Mouse (Mus musculus): ENCODE measurements at regions not wholly inside any gene's neighbourhood (a gene's known extent, or its start where the extent isn't known, plus 50 kb on each side); places are given as distances from the start of the nearest gene placed in this dataset.

DNA sequence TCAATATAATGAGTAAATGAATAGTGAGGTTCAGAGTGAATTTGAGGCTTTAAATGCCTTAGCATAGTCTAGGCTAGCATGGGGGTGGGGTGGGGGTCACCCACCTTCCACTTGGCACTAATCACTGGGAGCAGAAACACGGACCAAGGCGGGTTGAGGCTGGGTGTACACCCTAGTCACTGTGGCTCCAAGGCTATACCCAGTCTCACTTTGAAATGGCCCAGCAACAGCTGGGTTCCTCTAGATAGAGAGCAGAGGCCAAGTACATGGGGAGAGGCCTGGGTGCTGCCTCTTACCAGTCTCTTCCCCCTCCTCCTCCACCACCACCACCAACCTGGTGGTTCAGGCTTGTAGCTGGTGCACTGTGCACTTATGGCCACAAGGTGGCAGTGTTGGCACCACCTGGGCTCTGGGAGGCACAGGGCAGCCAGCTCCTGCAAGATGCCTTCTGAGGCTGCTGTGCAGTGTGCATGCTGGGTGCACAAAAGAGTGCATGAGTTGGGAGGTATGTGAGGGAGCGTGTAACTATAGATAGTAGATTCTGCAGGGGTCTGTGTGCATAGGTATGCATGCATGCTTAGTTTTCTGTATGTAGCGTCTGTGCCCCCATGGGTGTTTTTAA is 85.6 kb upstream of the Mvb12b start:
- H3K4me3 ChIP-seq (replicated peaks; ENCODE audit: low read length), result no peak overlapping the region
- peaks cover 27% of the 10 kb centered on the region for H3K4me1 ChIP-seq (replicated peaks; ENCODE audit: low read depth, low read length)
- peaks cover 32% of the 10 kb centered on the region for H3K27me3 ChIP-seq (ENCODE audit: insufficient read depth, low read length)
- TF ChIP-seq CTCF (conservative IDR thresholded peaks at IDR 0.05; ENCODE audit: low read length) (peak; percentile 95), NANOG (IDR thresholded peaks at IDR 0.05; ENCODE audit: borderline replicate concordance, low read length) (no peak)
- H3K36me3 ChIP-seq (ENCODE audit: insufficient read depth, low read length), result no peaks in the 10 kb centered on the region
- H3K9me3 ChIP-seq (ENCODE audit: low read length), result peaks cover 5% of the 10 kb centered on the region; the same call in 1 of the 2 replicates

DNA sequence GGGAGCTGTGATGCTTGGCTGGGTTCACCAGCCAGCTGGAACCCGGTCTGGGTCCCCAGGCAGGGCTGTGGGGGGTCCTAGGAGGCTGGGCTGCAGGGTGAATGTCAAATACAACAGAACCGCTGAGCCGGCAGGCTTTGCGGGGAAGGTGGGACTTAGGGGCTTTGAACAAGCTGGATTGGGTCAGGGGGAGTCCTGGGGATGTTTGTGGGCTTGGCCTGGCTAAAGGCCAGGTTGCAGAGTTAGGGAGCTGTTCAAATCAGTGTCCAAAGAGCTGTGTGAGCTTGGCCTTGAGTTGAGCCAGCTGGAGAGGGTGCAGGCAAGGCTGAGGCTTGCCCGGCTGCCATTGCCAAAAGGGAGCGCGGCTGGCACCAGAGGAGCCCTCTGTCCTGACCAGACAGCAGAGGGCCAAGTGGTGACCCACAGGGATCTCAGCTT is 79.3 kb upstream of the Mvb12b start:
- Histone ChIP-seq H3K36me3 (ENCODE audit: insufficient read depth, low read length) (no peaks in the 10 kb centered on the region), H3K4me1 (replicated peaks; ENCODE audit: low read depth, low read length) (peaks cover 14% of the 10 kb centered on the region), H3K27me3 (ENCODE audit: insufficient read depth, low read length) (peaks cover 44% of the 10 kb centered on the region), H3K4me3 (replicated peaks; ENCODE audit: low read length) (peak overlapping the region; percentile 51), H3K9me3 (ENCODE audit: low read length) (peaks cover 5% of the 10 kb centered on the region; the same call in 1 of the 2 replicates)
- TF ChIP-seq POU5F1 (IDR thresholded peaks at IDR 0.05; ENCODE audit: borderline replicate concordance, low read length) (no peak), NANOG (IDR thresholded peaks at IDR 0.05; ENCODE audit: borderline replicate concordance, low read length) (no peak), CTCF (conservative IDR thresholded peaks at IDR 0.05; ENCODE audit: low read length) (no peak)

DNA sequence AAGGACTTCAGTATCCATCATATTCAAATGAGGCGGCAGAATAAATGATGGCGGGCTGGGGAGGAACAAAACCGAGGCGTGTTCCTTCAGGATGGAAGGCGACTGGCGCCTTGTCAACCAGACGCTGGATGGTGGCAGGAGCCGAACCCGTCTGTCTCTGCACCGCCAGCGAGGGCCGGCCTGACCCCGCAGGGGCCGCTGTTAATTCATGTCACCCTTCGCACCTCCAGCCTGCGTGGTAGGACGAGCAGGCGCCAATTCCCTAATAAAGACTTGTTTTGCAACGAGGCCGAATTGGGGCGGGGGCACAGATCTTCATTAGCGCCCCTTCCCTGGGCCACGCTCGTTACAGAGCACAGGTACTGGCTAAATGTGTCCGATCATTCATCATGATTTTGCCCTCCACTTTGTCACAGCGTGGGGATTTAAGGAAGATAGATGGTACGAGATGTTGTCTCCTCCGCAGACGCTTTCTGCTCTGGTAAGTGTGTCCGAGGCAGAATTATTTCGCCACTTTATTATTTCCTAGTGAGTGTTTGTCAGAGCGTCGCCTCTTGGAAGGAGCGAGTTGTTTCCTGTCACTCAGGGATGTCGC is 78.7 kb upstream of the Mvb12b start:
- peaks cover 41% of the 10 kb centered on the region for H3K27me3 ChIP-seq (ENCODE audit: insufficient read depth, low read length)
- peaks cover 14% of the 10 kb centered on the region for H3K4me1 ChIP-seq (replicated peaks; ENCODE audit: low read depth, low read length)
- H3K4me3 ChIP-seq (replicated peaks; ENCODE audit: low read length), result peak overlapping the region; percentile 51
- peaks cover 5% of the 10 kb centered on the region; the same call in 1 of the 2 replicates for H3K9me3 ChIP-seq (ENCODE audit: low read length)
- TF ChIP-seq NANOG (IDR thresholded peaks at IDR 0.05; ENCODE audit: borderline replicate concordance, low read length), result no peak
- H3K36me3 ChIP-seq (ENCODE audit: insufficient read depth, low read length), result no peaks in the 10 kb centered on the region

DNA sequence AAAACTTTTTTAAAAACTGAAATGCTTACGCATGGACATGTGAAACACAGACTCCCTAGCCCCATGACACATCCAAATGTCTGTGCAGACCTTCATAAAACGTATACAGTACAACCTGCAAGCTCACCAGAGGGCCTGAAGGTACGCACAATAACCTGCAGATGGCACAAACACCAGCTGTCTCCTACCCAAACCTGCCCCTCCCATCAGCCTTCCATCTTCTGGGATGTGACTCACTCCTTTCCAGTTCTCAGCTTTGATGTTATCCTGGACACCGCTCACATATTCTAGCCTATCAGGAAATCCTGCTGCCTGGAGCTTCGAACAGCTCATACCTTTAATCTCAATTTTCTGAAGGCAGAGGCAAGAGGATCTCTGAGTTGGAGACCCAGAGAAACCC is 76.3 kb upstream of the Mvb12b start:
- Histone ChIP-seq H3K27me3 (ENCODE audit: insufficient read depth, low read length) (peaks cover 41% of the 10 kb centered on the region), H3K36me3 (ENCODE audit: insufficient read depth, low read length) (no peaks in the 10 kb centered on the region), H3K4me3 (replicated peaks; ENCODE audit: low read length) (no peak overlapping the region), H3K9me3 (ENCODE audit: low read length) (no peaks in the 10 kb centered on the region), H3K4me1 (replicated peaks; ENCODE audit: low read depth, low read length) (peaks cover 14% of the 10 kb centered on the region)
- no peak for TF ChIP-seq NANOG (IDR thresholded peaks at IDR 0.05; ENCODE audit: borderline replicate concordance, low read length)
- no peak for TF ChIP-seq CTCF (conservative IDR thresholded peaks at IDR 0.05; ENCODE audit: low read length)
- TF ChIP-seq POU5F1 (IDR thresholded peaks at IDR 0.05; ENCODE audit: borderline replicate concordance, low read length), result no peak

DNA sequence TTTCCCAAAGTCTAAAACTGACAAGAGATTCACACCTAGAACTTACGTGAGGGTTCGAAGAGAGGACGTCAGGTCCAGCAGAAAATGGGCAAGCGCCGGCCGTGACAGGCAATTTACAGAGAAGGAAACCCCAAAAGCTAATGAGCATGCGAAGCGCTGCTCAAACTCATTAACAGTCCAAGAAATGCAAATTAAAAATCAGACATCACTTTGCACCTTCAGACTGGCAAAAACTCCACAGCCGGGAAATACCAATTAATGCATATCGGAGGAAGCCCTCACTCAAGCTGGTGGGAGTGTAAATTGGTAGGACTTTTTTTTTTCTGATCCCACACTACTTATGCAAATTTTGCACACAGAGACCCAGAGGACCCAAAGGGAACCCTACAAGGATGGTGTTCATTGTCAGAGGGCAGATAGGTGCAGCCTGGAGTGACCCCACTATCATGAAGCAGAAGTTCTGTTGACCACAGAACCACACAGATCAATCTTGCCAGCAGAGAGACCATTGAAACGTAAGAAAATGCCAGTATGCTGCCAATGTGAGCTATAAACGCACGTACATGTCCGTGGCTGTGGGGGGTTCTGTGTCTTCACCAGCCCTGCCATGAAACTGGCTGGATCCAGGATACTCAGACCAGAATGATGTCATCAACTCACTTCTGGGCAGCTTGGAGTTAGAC is 74.8 kb upstream of the Mvb12b start:
- no peaks in the 10 kb centered on the region for H3K9me3 ChIP-seq (ENCODE audit: low read length)
- H3K4me3 ChIP-seq (replicated peaks; ENCODE audit: low read length), result no peak overlapping the region
- TF ChIP-seq POU5F1 (IDR thresholded peaks at IDR 0.05; ENCODE audit: borderline replicate concordance, low read length) (no peak), CTCF (conservative IDR thresholded peaks at IDR 0.05; ENCODE audit: low read length) (no peak), NANOG (IDR thresholded peaks at IDR 0.05; ENCODE audit: borderline replicate concordance, low read length) (no peak)
- H3K4me1 ChIP-seq (replicated peaks; ENCODE audit: low read depth, low read length), result peaks cover 14% of the 10 kb centered on the region
- no peaks in the 10 kb centered on the region for H3K36me3 ChIP-seq (ENCODE audit: insufficient read depth, low read length)
- H3K27me3 ChIP-seq (ENCODE audit: insufficient read depth, low read length), result peaks cover 28% of the 10 kb centered on the region

DNA sequence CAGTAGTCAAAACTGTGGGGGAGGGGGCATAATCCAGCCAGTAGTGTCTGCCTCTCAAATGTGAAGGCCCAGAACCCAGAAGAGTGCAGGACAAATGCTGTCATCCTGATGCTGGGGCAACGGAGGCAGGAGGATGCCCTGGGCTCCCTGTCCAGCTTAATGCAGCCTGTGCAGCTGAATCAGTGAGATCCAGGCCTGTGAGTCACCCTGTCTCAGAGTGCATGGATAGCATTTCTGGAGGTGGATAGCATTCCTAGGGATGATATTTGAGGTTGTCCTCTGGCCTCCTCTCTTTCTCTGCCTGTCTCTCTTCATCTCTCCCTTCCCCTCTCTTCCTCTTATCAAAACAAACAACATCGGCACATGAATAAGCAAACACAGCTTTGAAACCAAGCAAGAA is 73.8 kb upstream of the Mvb12b start:
- H3K9me3 ChIP-seq (ENCODE audit: low read length), result no peaks in the 10 kb centered on the region
- no peaks in the 10 kb centered on the region for H3K36me3 ChIP-seq (ENCODE audit: insufficient read depth, low read length)
- no peak for TF ChIP-seq POU5F1 (IDR thresholded peaks at IDR 0.05; ENCODE audit: borderline replicate concordance, low read length)
- TF ChIP-seq NANOG (IDR thresholded peaks at IDR 0.05; ENCODE audit: borderline replicate concordance, low read length), result no peak
- no peak for TF ChIP-seq CTCF (conservative IDR thresholded peaks at IDR 0.05; ENCODE audit: low read length)
- H3K27me3 ChIP-seq (ENCODE audit: insufficient read depth, low read length), result peaks cover 19% of the 10 kb centered on the region
- H3K4me1 ChIP-seq (replicated peaks; ENCODE audit: low read depth, low read length), result peaks cover 7% of the 10 kb centered on the region; the same call in 1 of the 2 replicates
- H3K4me3 ChIP-seq (replicated peaks; ENCODE audit: low read length), result no peak overlapping the region

DNA sequence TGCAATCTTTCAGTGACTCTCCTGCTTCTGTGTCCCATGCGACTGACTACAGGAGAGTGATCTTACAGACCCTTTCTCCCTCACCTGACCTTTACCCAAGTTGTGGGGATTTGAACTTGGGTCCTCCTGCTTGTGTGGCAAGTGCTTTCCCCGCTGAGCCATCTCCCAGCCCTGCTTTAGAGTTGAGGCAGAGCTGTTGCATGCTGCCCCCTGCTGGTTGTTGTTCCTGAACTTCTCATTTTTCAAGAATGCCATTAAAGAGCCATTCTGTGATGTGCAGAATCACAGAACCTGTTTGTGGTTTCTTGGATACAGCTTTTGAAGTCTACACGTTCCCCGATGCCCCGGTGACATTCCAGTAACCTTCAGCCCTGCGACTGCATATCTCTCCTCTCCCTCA is 70.0 kb upstream of the Mvb12b start:
- TF ChIP-seq NANOG (IDR thresholded peaks at IDR 0.05; ENCODE audit: borderline replicate concordance, low read length) (no peak), CTCF (conservative IDR thresholded peaks at IDR 0.05; ENCODE audit: low read length) (peak; percentile 48)
- no peaks in the 10 kb centered on the region for H3K27me3 ChIP-seq (ENCODE audit: insufficient read depth, low read length)
- no peaks in the 10 kb centered on the region for H3K9me3 ChIP-seq (ENCODE audit: low read length)
- peaks cover 9% of the 10 kb centered on the region for H3K4me1 ChIP-seq (replicated peaks; ENCODE audit: low read depth, low read length)
- no peak overlapping the region for H3K4me3 ChIP-seq (replicated peaks; ENCODE audit: low read length)
- H3K36me3 ChIP-seq (ENCODE audit: insufficient read depth, low read length), result no peaks in the 10 kb centered on the region

DNA sequence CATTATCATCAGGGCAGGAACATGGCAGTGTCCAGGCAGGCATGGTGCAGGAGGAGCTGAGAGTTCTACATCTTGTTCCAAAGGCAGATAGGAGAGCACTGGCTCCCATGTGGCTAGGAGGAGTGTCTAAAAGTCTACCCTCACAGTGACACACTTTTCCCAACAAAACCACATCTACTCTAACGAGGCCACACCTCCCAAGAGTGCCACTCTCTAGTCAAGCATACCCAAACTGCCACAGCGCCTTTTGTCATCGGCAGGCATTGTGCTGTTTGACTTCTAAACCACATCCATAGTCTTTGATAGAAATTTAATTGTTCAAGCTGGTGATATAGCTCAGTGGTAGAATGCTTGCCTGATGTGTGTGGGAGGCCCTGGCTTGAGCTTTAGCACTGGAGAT is 56.6 kb upstream of the Mvb12b start:
- no peak for TF ChIP-seq NANOG (IDR thresholded peaks at IDR 0.05; ENCODE audit: borderline replicate concordance, low read length)
- TF ChIP-seq CTCF (conservative IDR thresholded peaks at IDR 0.05; ENCODE audit: low read length), result no peak
- TF ChIP-seq POU5F1 (IDR thresholded peaks at IDR 0.05; ENCODE audit: borderline replicate concordance, low read length), result no peak
- Histone ChIP-seq H3K27me3 (ENCODE audit: insufficient read depth, low read length) (no peaks in the 10 kb centered on the region; the same call in 1 of the 2 replicates), H3K4me3 (replicated peaks; ENCODE audit: low read length) (no peak overlapping the region), H3K4me1 (replicated peaks; ENCODE audit: low read depth, low read length) (no peaks in the 10 kb centered on the region), H3K36me3 (ENCODE audit: insufficient read depth, low read length) (no peaks in the 10 kb centered on the region), H3K9me3 (ENCODE audit: low read length) (no peaks in the 10 kb centered on the region)

Data from E14TG2a.4 (cell line).